Mouse (Mus musculus) hindbrain, embryonic 14.5 days (tissue): ENCODE results near the gene Trmt44. TPM values are rescaled to one million over a fixed set of nuclear protein-coding genes. Genes with fewer than 3 reads are reported as not detected.

ENCODE experiments used
- ATAC-seq: fragments of 200-750 bp; cut with Nextera tagmentation; 2 replicates; pipeline ENCODE4 v1.8.0; 2017; ENCODE audit warnings: moderate number of reproducible peaks, mild to moderate bottlenecking, moderate TSS enrichment, moderate library complexity; ENCODE audit not compliant: low FRiP score
- DNase-seq: peaks from one replicate; pipeline ENCODE4 v3.0.0-alpha.2; 2015; ENCODE audit warnings: low spot score
- H3K27ac ChIP-seq: fragments of 300-500 bp; sonication (generic); 2 replicates; pipeline ENCODE4 v1.5.1; 2014; ENCODE audit warnings: mild to moderate bottlenecking, moderate library complexity
- H3K27me3 ChIP-seq: fragments of 300-500 bp; sonication (generic); 2 replicates; pipeline ENCODE4 v1.6.1; 2014; ENCODE audit warnings: mild to moderate bottlenecking, low read length, mixed read lengths; ENCODE audit not compliant: control insufficient read depth, insufficient read depth
- H3K36me3 ChIP-seq: fragments of 300-500 bp; sonication (generic); replicated peaks from 2 replicates; pipeline ENCODE4 v1.6.1; 2014; ENCODE audit not compliant: control insufficient read depth, insufficient read depth
- H3K4me1 ChIP-seq: fragments of 300-500 bp; sonication (generic); replicated peaks from 2 replicates; pipeline ENCODE4 v1.6.1; 2014; ENCODE audit warnings: antibody characterized with exemption, low read length, mixed read lengths; ENCODE audit not compliant: control insufficient read depth, insufficient read depth
- H3K4me2 ChIP-seq: fragments of 300-500 bp; sonication (generic); replicated peaks from 2 replicates; pipeline ENCODE4 v1.6.1; 2014; ENCODE audit warnings: mild to moderate bottlenecking, moderate library complexity
- H3K4me3 ChIP-seq: fragments of 300-500 bp; sonication (generic); replicated peaks from 2 replicates; pipeline ENCODE4 v1.5.1; 2014; ENCODE audit warnings: mild to moderate bottlenecking, low read length
- H3K9ac ChIP-seq: fragments of 300-500 bp; sonication (generic); 2 replicates; pipeline ENCODE4 v1.6.1; 2014
- H3K9me3 ChIP-seq: fragments of 300-500 bp; sonication (generic); 2 replicates; pipeline ENCODE4 v1.6.1; 2016; ENCODE audit warnings: low read length; ENCODE audit not compliant: control insufficient read depth
- WGBS: fragments of 180-500 bp; shearing (Covaris S2); extraction: QIAGEN DNeasy Blood & Tissue Kit; methylation state at CpG from one replicate; pipeline ENCODE4 v1.1.7; 2014; 5-methylcytosine and 5-hydroxymethylcytosine counted together
- polyA plus RNA-seq: library from polyadenylated mRNA; unstranded; fragments of >200 nt; fragmentation: Nextera tagmentation; extraction: Ambion mirVana; gene quantifications from 2 replicates; pipeline ENCODE4 v1.2.1, GENCODE M21; 2014

Gene Trmt44
- polyA plus RNA-seq, 1 experiment from 2014 or later: 6.5 TPM

- 4% methylated on average over 12 of the region's 12 CpGs for WGBS
- Histone ChIP-seq H3K9me3 (no peaks in the 10 kb centered on the region), H3K4me1 (peaks cover 14% of the 10 kb centered on the region; the same call in 1 of the 2 replicates), H3K27me3 (no peaks in the 10 kb centered on the region), H3K9ac (0 out of 2 replicates have a peak overlapping the region, but pooled peaks have one; percentile 2), H3K4me3 (no peak overlapping the region), H3K36me3 (peaks cover 28% of the 10 kb centered on the region), H3K27ac (peak overlapping the region; percentile 22; the same call in 1 of the 2 replicates), H3K4me2 (no peak overlapping the region)
- ATAC-seq (no peak), DNase-seq (peak; percentile 49)
These were observed 34.5 kb upstream of the Trmt44 start for GRCm38 (mm10) chr5:35609381-35609780.

GRCm38 (mm10) chr5:35608559-35608958 is 33.7 kb upstream of the Trmt44 start:
- no peaks in the 10 kb centered on the region for H3K9me3 ChIP-seq
- no peak overlapping the region for H3K27ac ChIP-seq
- DNase-seq (no peak), ATAC-seq (no peak)
- WGBS: 78% methylated on average over 5 of the region's 5 CpGs
- no peaks in the 10 kb centered on the region for H3K27me3 ChIP-seq
- peaks cover 14% of the 10 kb centered on the region; the same call in 1 of the 2 replicates for H3K4me1 ChIP-seq
- no peak overlapping the region for H3K4me3 ChIP-seq
- H3K4me2 ChIP-seq: no peak overlapping the region
- 0 out of 2 replicates have a peak overlapping the region, but pooled peaks have one; percentile 2 for H3K9ac ChIP-seq
- peaks cover 23% of the 10 kb centered on the region for H3K36me3 ChIP-seq

DNA sequence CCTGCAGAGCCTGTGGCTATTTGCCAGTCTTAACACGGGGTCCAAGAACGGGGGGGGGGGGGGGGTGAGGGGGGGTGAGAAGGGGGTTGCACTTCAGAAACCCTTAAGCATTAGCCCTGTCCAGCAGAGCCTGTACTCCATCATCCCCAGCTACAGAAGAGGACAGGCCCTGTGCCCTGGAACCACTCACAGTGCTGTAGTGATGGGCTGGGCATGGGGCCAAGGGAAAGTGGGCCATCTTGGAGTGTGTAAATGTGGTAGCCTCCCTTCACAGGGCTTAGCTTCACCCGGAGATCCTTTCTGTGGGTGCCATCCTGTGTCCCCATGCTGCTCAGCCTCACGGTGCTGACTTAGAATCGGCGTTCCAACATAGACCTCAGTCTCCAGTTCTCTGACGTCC is 32.9 kb upstream of the Trmt44 start:
- DNase-seq (no peak), ATAC-seq (no peak)
- Histone ChIP-seq H3K4me1 (peaks cover 14% of the 10 kb centered on the region; the same call in 1 of the 2 replicates), H3K27ac (no peak overlapping the region), H3K4me2 (no peak overlapping the region), H3K27me3 (no peaks in the 10 kb centered on the region), H3K4me3 (no peak overlapping the region), H3K9me3 (no peaks in the 10 kb centered on the region), H3K36me3 (peaks cover 27% of the 10 kb centered on the region), H3K9ac (no peak overlapping the region)
- 78% methylated on average over 7 of the region's 7 CpGs for WGBS

DNA sequence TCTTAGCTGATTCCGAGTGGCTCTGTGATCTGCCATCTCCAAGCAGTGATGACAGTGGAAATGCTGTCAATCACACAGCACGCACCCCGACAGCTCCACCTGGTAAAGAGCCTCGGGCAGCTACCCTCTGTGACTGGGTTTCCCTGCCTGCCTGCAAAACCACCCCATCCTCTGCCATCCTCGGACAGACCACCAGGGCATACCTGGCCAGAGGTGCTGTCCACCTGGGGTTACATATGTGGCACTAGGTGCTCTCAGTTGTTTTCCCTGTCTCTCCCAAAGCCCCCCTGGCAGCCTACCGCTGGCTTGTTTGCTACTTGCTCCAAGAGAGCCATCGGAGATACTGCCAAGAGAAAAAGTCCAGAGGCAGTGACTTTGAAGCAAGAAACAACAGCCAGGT is 31.9 kb upstream of the Trmt44 start:
- Histone ChIP-seq H3K27me3 (no peaks in the 10 kb centered on the region), H3K9ac (no peak overlapping the region), H3K27ac (no peak overlapping the region), H3K4me2 (no peak overlapping the region), H3K36me3 (peaks cover 28% of the 10 kb centered on the region), H3K4me3 (no peak overlapping the region), H3K4me1 (peaks cover 14% of the 10 kb centered on the region; the same call in 1 of the 2 replicates), H3K9me3 (no peaks in the 10 kb centered on the region)
- 88% methylated on average over 7 of the region's 7 CpGs for WGBS
- DNase-seq (no peak), ATAC-seq (no peak)

- H3K9ac ChIP-seq: no peak overlapping the region
- no peaks in the 10 kb centered on the region for H3K27me3 ChIP-seq
- no peak for ATAC-seq
- no peak for DNase-seq
- peaks cover 14% of the 10 kb centered on the region; the same call in 1 of the 2 replicates for H3K4me1 ChIP-seq
- H3K27ac ChIP-seq: no peak overlapping the region
- no peaks in the 10 kb centered on the region for H3K9me3 ChIP-seq
- no peak overlapping the region for H3K4me2 ChIP-seq
- H3K36me3 ChIP-seq: peaks cover 37% of the 10 kb centered on the region
- H3K4me3 ChIP-seq: no peak overlapping the region
- WGBS: 84% methylated on average over 7 of the region's 7 CpGs
These were observed 30.5 kb upstream of the Trmt44 start for GRCm38 (mm10) chr5:35605355-35605754.

DNA sequence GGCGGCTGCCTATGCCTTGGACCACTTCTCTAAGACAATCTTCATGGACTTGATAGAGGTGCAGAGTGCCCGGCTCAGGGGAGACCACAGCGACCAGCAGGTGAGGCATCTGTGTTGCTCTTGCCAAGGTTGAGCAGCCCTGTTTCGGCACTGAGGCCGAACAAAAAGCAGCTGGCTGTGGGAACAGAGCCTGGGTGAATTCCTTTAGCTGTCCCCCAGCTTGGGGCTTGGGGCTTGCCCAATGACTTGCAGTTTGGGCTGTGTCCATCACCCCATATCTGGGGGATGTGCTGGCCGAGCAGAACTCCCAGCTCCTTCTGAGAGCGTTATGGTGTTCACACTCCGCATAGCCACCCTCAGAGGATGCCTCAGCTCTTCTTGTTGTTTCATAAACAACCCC is 26.7 kb upstream of the Trmt44 start:
- Histone ChIP-seq H3K9me3 (0 out of 2 replicates have a peak, but pooled peaks cover 4% of the 10 kb centered on the region), H3K4me3 (no peak overlapping the region), H3K27ac (no peak overlapping the region), H3K4me2 (no peak overlapping the region), H3K4me1 (no peaks in the 10 kb centered on the region), H3K9ac (no peak overlapping the region), H3K27me3 (no peaks in the 10 kb centered on the region), H3K36me3 (peaks cover 65% of the 10 kb centered on the region)
- ATAC-seq: no peak
- 92% methylated on average over 8 of the region's 8 CpGs for WGBS
- DNase-seq: no peak

GRCm38 (mm10) chr5:35600233-35600632 is 25.4 kb upstream of the Trmt44 start:
- ATAC-seq: no peak
- WGBS: 71% methylated on average over 11 of the region's 11 CpGs
- Histone ChIP-seq H3K4me2 (no peak overlapping the region), H3K27me3 (no peaks in the 10 kb centered on the region), H3K36me3 (peaks cover 62% of the 10 kb centered on the region), H3K9ac (no peak overlapping the region), H3K27ac (no peak overlapping the region), H3K4me1 (no peaks in the 10 kb centered on the region), H3K4me3 (no peak overlapping the region), H3K9me3 (0 out of 2 replicates have a peak, but pooled peaks cover 4% of the 10 kb centered on the region)
- no peak for DNase-seq

DNA sequence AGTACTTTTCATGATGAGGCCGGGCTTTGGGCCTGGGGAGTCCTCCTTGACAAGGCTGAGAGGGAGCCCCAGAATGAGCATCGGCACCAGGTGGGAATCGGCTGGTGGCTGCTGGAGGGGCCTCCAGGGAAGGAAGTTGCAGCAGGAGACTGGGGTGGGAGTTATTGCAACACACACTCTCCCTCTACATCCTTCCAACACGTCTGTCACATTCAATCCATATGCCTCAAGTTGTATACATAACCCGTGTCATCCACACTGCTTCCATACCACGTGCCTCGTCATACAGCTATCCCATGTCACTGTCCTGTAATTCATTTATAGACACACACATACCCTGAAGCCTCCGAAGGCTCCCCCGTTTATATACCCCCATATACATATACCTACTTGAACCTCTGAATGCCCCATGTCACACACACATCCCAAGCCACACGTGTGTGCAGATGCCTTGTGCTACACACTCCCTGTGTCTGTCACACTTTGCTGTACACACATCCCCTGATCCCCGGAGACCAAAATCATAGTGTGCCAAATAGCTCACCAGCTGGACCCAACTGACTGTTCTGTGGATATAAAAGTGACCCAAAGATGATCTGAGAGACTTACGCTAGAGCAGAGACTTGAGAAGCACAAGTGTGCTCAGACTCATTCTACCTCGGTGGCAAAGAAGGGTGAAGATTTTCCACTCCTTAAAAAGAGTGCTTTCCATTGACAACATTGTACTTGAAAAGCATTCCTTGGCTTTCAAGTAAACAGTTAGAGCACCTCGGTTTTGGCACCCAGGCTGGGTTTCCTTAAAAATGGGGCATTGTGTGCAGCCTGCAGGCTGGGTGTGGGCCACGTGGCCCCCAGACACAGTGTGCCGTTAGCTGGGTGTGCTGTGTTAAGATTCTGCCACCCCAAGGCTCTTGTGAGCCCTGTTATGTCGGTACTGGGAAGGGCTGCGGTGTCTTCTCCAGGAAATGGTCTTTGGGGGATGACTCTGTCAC is 21.6 kb upstream of the Trmt44 start:
- H3K9me3 ChIP-seq: 0 out of 2 replicates have a peak, but pooled peaks cover 4% of the 10 kb centered on the region
- WGBS: 87% methylated on average over 18 of the region's 18 CpGs
- H3K27me3 ChIP-seq: no peaks in the 10 kb centered on the region
- H3K4me1 ChIP-seq: no peaks in the 10 kb centered on the region
- DNase-seq (no peak), ATAC-seq (no peak; the same call in 1 of the 2 replicates)
- H3K36me3 ChIP-seq: peaks cover 73% of the 10 kb centered on the region
- no peak overlapping the region for H3K4me2 ChIP-seq
- H3K9ac ChIP-seq: no peak overlapping the region
- no peak overlapping the region for H3K27ac ChIP-seq
- no peak overlapping the region for H3K4me3 ChIP-seq

- no peaks in the 10 kb centered on the region for H3K4me1 ChIP-seq
- H3K27ac ChIP-seq: no peak overlapping the region
- no peaks in the 10 kb centered on the region for H3K27me3 ChIP-seq
- ATAC-seq (no peak), DNase-seq (peak; percentile 96)
- H3K9ac ChIP-seq: no peak overlapping the region
- 16% methylated on average over 4 of the region's 4 CpGs for WGBS
- H3K9me3 ChIP-seq: 0 out of 2 replicates have a peak, but pooled peaks cover 4% of the 10 kb centered on the region
- H3K36me3 ChIP-seq: peaks cover 76% of the 10 kb centered on the region
- H3K4me3 ChIP-seq: no peak overlapping the region
- H3K4me2 ChIP-seq: no peak overlapping the region
These were observed 20.8 kb upstream of the Trmt44 start for GRCm38 (mm10) chr5:35595706-35596105.
